Mouse (Mus musculus) left cerebral cortex, adult 2 months (tissue): ENCODE data around the gene Acot7. TPM values are rescaled to one million over a fixed set of nuclear protein-coding genes. Genes with fewer than 3 reads are reported as not detected.

Source experiments
- DNase-seq, 2 experiments: peaks; one replicate each; pipeline ENCODE4 v3.0.0; 2021 to 2022; ENCODE audit warnings: low spot score in 2 of 2, mixed read lengths in 1 of 2; ENCODE audit errors: extremely low spot score in 1 of 2
- H3K27ac ChIP-seq: fragments of 200-600 bp; 2 replicates; pipeline ENCODE4 v1.8.1; 2022
- H3K4me3 ChIP-seq: fragments of 200-600 bp; 2 replicates; pipeline ENCODE4 v1.8.1; 2022
- CTCF ChIP-seq: fragments of 200-600 bp; IDR thresholded peaks from 2 replicates; pipeline ENCODE4 v1.8.1; 2022; ENCODE audit warnings: antibody characterized with exemption, mild to moderate bottlenecking, moderate library complexity
- intact Hi-C: fragments of 180-260 bp; cut with DNase I; formaldehyde crosslinking; loops from one replicate; pipeline ENCODE4 v1.15.1; 2025
- total RNA-seq, 2 experiments: library from RNA; stranded (reverse); gene quantifications; 2 replicates each; pipeline ENCODE4 v1.2.3; 2021

Gene Acot7
- total RNA-seq, 2 experiments from 2014 or later: 300 to 307 TPM

- H3K4me3 ChIP-seq: peak overlapping the region; percentile 52
- no peak overlapping the region for H3K27ac ChIP-seq
- TF ChIP-seq CTCF: no peak
- intact Hi-C loops: no loop called here
- no peak for DNase-seq
Measured at GRCm38 (mm10) chr4:152286887-152287286, 109.0 kb downstream of the Acot7 start.

GRCm38 (mm10) chr4:152287317-152288120 lies 109.6 kb downstream of the Acot7 start:
- no peak for TF ChIP-seq CTCF
- DNase-seq: no peak
- no peak overlapping the region for H3K27ac ChIP-seq
- intact Hi-C loops: no loop called here
- no peak overlapping the region for H3K4me3 ChIP-seq

- intact Hi-C loops: no loop called here
- TF ChIP-seq CTCF: no peak
- H3K4me3 ChIP-seq: no peak overlapping the region
- H3K27ac ChIP-seq: no peak overlapping the region
- DNase-seq: no peak
Measured at GRCm38 (mm10) chr4:152288398-152288945, 110.5 kb downstream of the Acot7 start.

GRCm38 (mm10) chr4:152290385-152290784 lies 112.5 kb downstream of the Acot7 start:
- no peak for DNase-seq
- H3K4me3 ChIP-seq: peak overlapping the region; percentile 8; the same call in 1 of the 2 replicates
- TF ChIP-seq CTCF: no peak
- intact Hi-C loops: no loop called here
- H3K27ac ChIP-seq: no peak overlapping the region

GRCm38 (mm10) chr4:152290991-152291390 lies 113.1 kb downstream of the Acot7 start:
- Histone ChIP-seq H3K27ac (no peak overlapping the region), H3K4me3 (no peak overlapping the region)
- intact Hi-C loops: no loop called here
- no peak for DNase-seq
- no peak for TF ChIP-seq CTCF

GRCm38 (mm10) chr4:152291562-152291961 lies 113.6 kb downstream of the Acot7 start, which contains the start of gene Hes3:
TSS of gene Hes3 (minus strand) at chr4:152291662.
- no peak for TF ChIP-seq CTCF
- intact Hi-C loops: no loop called here
- H3K4me3 ChIP-seq: peak within 1 kb of the TSS; percentile 8; the same call in 1 of the 2 replicates
- no peak within 1 kb of the TSS for H3K27ac ChIP-seq
- DNase-seq: no peak

- no peak for DNase-seq
- intact Hi-C loops: no loop called here
- no peak overlapping the region for H3K27ac ChIP-seq
- no peak for TF ChIP-seq CTCF
- H3K4me3 ChIP-seq: no peak overlapping the region
Measured at GRCm38 (mm10) chr4:152292102-152292765, 114.3 kb downstream of the Acot7 start.

- intact Hi-C loops: no loop called here
- Histone ChIP-seq H3K27ac (no peak overlapping the region), H3K4me3 (no peak overlapping the region)
- TF ChIP-seq CTCF: peak; percentile 28
- no peak for DNase-seq
Measured at GRCm38 (mm10) chr4:152294188-152294929, 116.4 kb downstream of the Acot7 start.

- no peak for DNase-seq
- no peak overlapping the region for H3K4me3 ChIP-seq
- intact Hi-C loops: no loop called here
- H3K27ac ChIP-seq: no peak overlapping the region
- no peak for TF ChIP-seq CTCF
Measured at GRCm38 (mm10) chr4:152295916-152296315, 118.0 kb downstream of the Acot7 start.

GRCm38 (mm10) chr4:152296371-152296770 lies 118.4 kb downstream of the Acot7 start:
- H3K4me3 ChIP-seq: peak overlapping the region; percentile 78
- intact Hi-C loops: no loop called here
- TF ChIP-seq CTCF: no peak
- H3K27ac ChIP-seq: peak overlapping the region; percentile 54; the same call in 1 of the 2 replicates
- DNase-seq: no peak

GRCm38 (mm10) chr4:152296874-152297861 lies 119.2 kb downstream of the Acot7 start, which contains the start of gene Icmt:
TSS of gene Icmt (plus strand) at chr4:152297227.
- TF ChIP-seq CTCF: no peak
- H3K4me3 ChIP-seq: peak within 1 kb of the TSS; percentile 78
- peak; percentile 100 for DNase-seq
- peak within 1 kb of the TSS; percentile 88 for H3K27ac ChIP-seq
- intact Hi-C loops: no loop called here
